Mouse (Mus musculus): Measurements from ENCODE around the gene Ppp2r5e.

GRCm38 (mm10) chr12:75546241-75546640 is 49.8 kb downstream of the Ppp2r5e start:
- TF ChIP-seq GATA1 (IDR thresholded peaks at IDR 0.05; ENCODE audit: low read length): no peak
- no peak for TF ChIP-seq TAL1 (IDR thresholded peaks at IDR 0.05; ENCODE audit: low read length)

Data from erythroblast, embryonic 14.5 days (primary cell).